Mouse (Mus musculus) megakaryocyte, embryonic 14.5 days (primary cell): ENCODE measurements at regions not wholly inside any gene's neighbourhood (a gene's known extent, or its start where the extent isn't known, plus 50 kb on each side); places are given as distances from the start of the nearest gene placed in this dataset.

Source experiments
- FLI1 ChIP-seq: IDR thresholded peaks from 2 replicates; pipeline ENCODE4 v1.6.1; 2012; ENCODE audit warnings: low read length, inconsistent platforms, mixed read lengths
- GATA1 ChIP-seq: IDR thresholded peaks from 3 replicates; pipeline ENCODE4 v1.6.1; 2012; ENCODE audit warnings: mixed read lengths, low read length, inconsistent platforms, borderline replicate concordance

GRCm38 (mm10) chr4:153208215-153208614, 274.4 kb downstream of the Ajap1 start:
- TF ChIP-seq GATA1 (no peak), FLI1 (no peak)
